Comparison of ENCODE assay signal across 15 mouse cellular contexts in genomic region chr8:57958121-57958901, GRCm38 (mm10).
DNase-seq lines count a peak whose midpoint lies in the region; ATAC-seq and TF ChIP-seq lines count a peak whose summit lies in the region.
"Had no signal": no experiment of that assay in that cellular context is flagged by ENCODE, and none has a peak within 500 bp of the region (broad histone marks: within the 10 kb centered on the region; RNA-seq: fewer than 3 reads in every experiment).

No protein-coding gene starts in this region.

- no peak overlapping the region for H3K27ac ChIP-seq in kidney, embryonic 16.5 days (ENCODE audit: low read length)
- no peak overlapping the region for H3K27ac ChIP-seq in midbrain, embryonic 15.5 days
- no peak overlapping the region for H3K27ac ChIP-seq in thymus, adult 2 months (ENCODE audit: control insufficient read depth, insufficient read depth, low read length)
- H3K27ac ChIP-seq: forebrain, embryonic 12.5 days; heart, adult 2 months; limb, embryonic 12.5 days had no signal

- no peaks in the 10 kb centered on the region for H3K9me3 ChIP-seq in kidney, embryonic 16.5 days (ENCODE audit: low read length)
- no peaks in the 10 kb centered on the region for H3K9me3 ChIP-seq in midbrain, embryonic 15.5 days
- H3K9me3 ChIP-seq: forebrain, embryonic 12.5 days; limb, embryonic 12.5 days had no signal

- H3K27me3 ChIP-seq in kidney, embryonic 16.5 days (ENCODE audit: insufficient read depth, low read length): no peaks in the 10 kb centered on the region
- H3K27me3 ChIP-seq in midbrain, embryonic 15.5 days (replicated peaks): no peaks in the 10 kb centered on the region
- no peaks in the 10 kb centered on the region for H3K27me3 ChIP-seq in thymus, adult 2 months (ENCODE audit: control insufficient read depth, insufficient read depth, low read length)
- H3K27me3 ChIP-seq: CH12.LX; forebrain, embryonic 12.5 days; limb, embryonic 12.5 days had no signal

- no peak for TF ChIP-seq CTCF in brain, embryonic 14.5 days (IDR thresholded peaks at IDR 0.05; ENCODE audit: borderline replicate concordance, extremely low read depth, insufficient read depth, insufficient read length)
- TF ChIP-seq CTCF in thymus, adult 2 months (IDR thresholded peaks at IDR 0.05; ENCODE audit: borderline replicate concordance, control insufficient read depth, extremely low read depth, insufficient read depth, low read length, poor library complexity): no peak

- no peak overlapping the region for H3K4me3 ChIP-seq in kidney, embryonic 16.5 days (ENCODE audit: low read length)
- H3K4me3 ChIP-seq in midbrain, embryonic 15.5 days: no peak overlapping the region
- H3K4me3 ChIP-seq in thymus, adult 2 months (ENCODE audit: control insufficient read depth, insufficient read depth, low read length): no peak overlapping the region
- H3K4me3 ChIP-seq: forebrain, embryonic 12.5 days; heart, adult 2 months; limb, embryonic 12.5 days had no signal

- H3K4me1 ChIP-seq in kidney, embryonic 16.5 days (ENCODE audit: insufficient read depth, low read length): peaks cover 17% of the 10 kb centered on the region
- 0 out of 2 replicates have a peak, but pooled peaks cover 7% of the 10 kb centered on the region for H3K4me1 ChIP-seq in midbrain, embryonic 15.5 days
- H3K4me1 ChIP-seq in thymus, adult 2 months (replicated peaks; ENCODE audit: control insufficient read depth, insufficient read depth, low read length): no peaks in the 10 kb centered on the region
- H3K4me1 ChIP-seq: limb, embryonic 12.5 days had no signal

- WGBS in kidney, embryonic 16.5 days: 31% methylated on average over 16 of the region's 16 CpGs
- 37% methylated on average over 16 of the region's 16 CpGs for WGBS in midbrain, embryonic 15.5 days
- WGBS in thymus, adult 2 months: 67% methylated on average over 16 of the region's 16 CpGs

- H3K36me3 ChIP-seq in kidney, embryonic 16.5 days (ENCODE audit: insufficient read depth, low read length): no peaks in the 10 kb centered on the region
- no peaks in the 10 kb centered on the region for H3K36me3 ChIP-seq in midbrain, embryonic 15.5 days (replicated peaks)
- no peaks in the 10 kb centered on the region for H3K36me3 ChIP-seq in thymus, adult 2 months (ENCODE audit: control insufficient read depth, insufficient read depth, low read length)
- H3K36me3 ChIP-seq: forebrain, embryonic 12.5 days; limb, embryonic 12.5 days had no signal

- TF ChIP-seq POLR2A in brain, embryonic 14.5 days (IDR thresholded peaks at IDR 0.05; ENCODE audit: borderline replicate concordance, extremely low read depth, insufficient read depth, insufficient read length, poor library complexity, severe bottlenecking): no peak
- TF ChIP-seq POLR2A in thymus, adult 2 months (IDR thresholded peaks at IDR 0.05; ENCODE audit: control insufficient read depth, extremely low read depth, insufficient read depth, low read length, poor library complexity): no peak

- H3K4me2 ChIP-seq in kidney, embryonic 16.5 days (replicated peaks; ENCODE audit: low read depth, low read length): peak overlapping the region; percentile 15; the same call in 1 of the 2 replicates
- H3K4me2 ChIP-seq in midbrain, embryonic 15.5 days: no peak overlapping the region
- H3K4me2 ChIP-seq: forebrain, embryonic 12.5 days; limb, embryonic 12.5 days had no signal

- DNase-seq in kidney, adult 11 months: no peak
- DNase-seq in brain, embryonic 14.5 days (ENCODE audit: low read depth): peak; percentile 31
- peak; percentile 71 for DNase-seq in embryo, embryonic 11 days
- DNase-seq in thymus, adult 2 months: no peak
- no peak for DNase-seq in left cerebral cortex, adult 8-10 months (ENCODE audit: low spot score in 2 of 2)
- DNase-seq: heart, adult 2 months; heart, postnatal 14 days; kidney, postnatal 10 days; lung, adult 18-20 months; right cerebral cortex, postnatal 4 days had no signal

- H3K9ac ChIP-seq in kidney, embryonic 16.5 days (replicated peaks; ENCODE audit: low read length): no peak overlapping the region
- no peak overlapping the region for H3K9ac ChIP-seq in midbrain, embryonic 15.5 days
- H3K9ac ChIP-seq: forebrain, embryonic 12.5 days; limb, embryonic 12.5 days had no signal

- ATAC-seq in kidney, embryonic 16.5 days (ENCODE audit: low FRiP score, low TSS enrichment): peak; percentile 46; the same call in 1 of the 2 replicates
- ATAC-seq in midbrain, embryonic 15.5 days (replicated peaks): 0 out of 2 replicates have a peak, but pooled peaks have one; percentile 9

Comparison
In these comparisons a context has a peak if more than half of its experiments do, and no peak if none do; other contexts are left out.
1. DNase-seq: peak in brain, embryonic 14.5 days (single experiment) and embryo, embryonic 11 days (single experiment); none in kidney, adult 11 months (single experiment), thymus, adult 2 months (single experiment) and left cerebral cortex, adult 8-10 months (0 of 2).